7 mouse cellular contexts compared by ENCODE assay signal in the genomic region with DNA sequence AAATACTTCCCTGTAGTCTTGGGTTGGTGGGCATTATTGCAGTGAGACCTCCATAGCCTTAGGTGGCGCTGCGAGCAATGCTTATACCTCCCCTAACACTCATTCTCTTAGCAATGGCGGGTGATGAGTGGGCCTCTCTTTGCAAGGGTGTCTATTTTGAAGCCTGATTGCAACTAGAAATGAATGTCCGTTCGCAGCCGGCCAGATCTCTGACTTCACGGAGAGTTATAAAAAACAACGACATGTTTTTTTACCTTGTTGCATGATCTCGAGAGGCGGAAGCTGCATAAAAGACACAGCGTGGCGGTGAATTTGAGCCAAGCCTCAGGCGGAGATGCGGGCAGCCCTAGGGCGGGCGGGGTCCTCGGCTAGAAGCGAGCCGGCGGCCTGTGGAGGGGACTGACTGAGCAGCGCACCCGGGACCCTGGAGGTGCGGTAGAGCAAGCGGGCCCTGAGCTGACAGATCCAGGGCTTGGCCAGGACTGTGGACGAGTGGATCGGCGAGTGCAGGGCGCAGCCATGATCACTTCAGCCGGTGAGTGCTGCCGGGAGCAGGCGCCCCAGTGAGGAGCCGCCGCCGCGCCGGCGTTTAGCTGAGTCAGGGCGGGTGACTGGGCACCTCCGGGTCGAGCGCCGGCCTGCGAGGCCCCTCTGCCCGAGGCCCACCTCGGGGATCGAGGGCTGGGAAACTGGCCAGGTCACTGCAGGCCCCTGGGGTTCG. TPM values are rescaled to one million over a fixed set of nuclear protein-coding genes. Genes with fewer than 3 reads are reported as not detected.
A peak's percentile ranks its signal among the peaks of the same experiment; 100 is the strongest.
DNase-seq lines count a peak whose midpoint lies in the region; ATAC-seq lines count a peak whose summit lies in the region.

TSS of gene Psmd1 (plus strand) at position 117 of the 721 bp plus-strand sequence.

- DNase-seq in adrenal gland, postnatal 25 days: peak; percentile 85
- DNase-seq in heart, adult 11 months: peak; percentile 99
- peak; percentile 94 for DNase-seq in kidney, adult 18-20 months
- DNase-seq in limb, embryonic 11.5 days (ENCODE audit: low spot score): peak; percentile 97
- peak; percentile 95 for DNase-seq in midbrain, embryonic 14.5 days
- DNase-seq in spleen, adult 18-20 months: peak; percentile 78 to 88

- peak; percentile 94 for ATAC-seq in embryonic facial prominence, embryonic 12.5 days (ENCODE audit: insufficient number of reproducible peaks, insufficient read depth, low FRiP score, low TSS enrichment)
- peak; percentile 91 for ATAC-seq in limb, embryonic 11.5 days (ENCODE audit: insufficient number of reproducible peaks, low FRiP score, low TSS enrichment, low read depth)
- peak; percentile 93 for ATAC-seq in midbrain, embryonic 14.5 days (ENCODE audit: low FRiP score, low TSS enrichment)

- H3K36me3 ChIP-seq in embryonic facial prominence, embryonic 12.5 days: no peaks in the 10 kb centered on the region
- no peaks in the 10 kb centered on the region; the same call in 1 of the 2 replicates for H3K36me3 ChIP-seq in limb, embryonic 11.5 days (ENCODE audit: control insufficient read depth, insufficient read depth, low read length)
- H3K36me3 ChIP-seq in midbrain, embryonic 14.5 days (ENCODE audit: control insufficient read depth, insufficient read depth, low read length): no peaks in the 10 kb centered on the region

- H3K4me3 ChIP-seq in embryonic facial prominence, embryonic 12.5 days: peak within 1 kb of the TSS; percentile 99
- H3K4me3 ChIP-seq in limb, embryonic 11.5 days (ENCODE audit: low read depth, low read length): peak within 1 kb of the TSS; percentile 88
- H3K4me3 ChIP-seq in midbrain, embryonic 14.5 days (replicated peaks; ENCODE audit: low read depth, low read length): peak within 1 kb of the TSS; percentile 99

- whole genome bisulfite sequencing in embryonic facial prominence, embryonic 12.5 days: under 1% methylated on average over 47 of the region's 47 CpGs
- under 1% methylated on average over 46 of the region's 47 CpGs for WGBS in limb, embryonic 11.5 days
- WGBS in midbrain, embryonic 14.5 days: 0% methylated on average over 47 of the region's 47 CpGs

- H3K4me1 ChIP-seq in embryonic facial prominence, embryonic 12.5 days: peaks cover 12% of the 10 kb centered on the region
- H3K4me1 ChIP-seq in limb, embryonic 11.5 days (ENCODE audit: control insufficient read depth, insufficient read depth, low read length): peaks cover 3% of the 10 kb centered on the region; the same call in 1 of the 2 replicates
- H3K4me1 ChIP-seq in midbrain, embryonic 14.5 days (ENCODE audit: control insufficient read depth, insufficient read depth, low read length): peaks cover 9% of the 10 kb centered on the region

- peak within 1 kb of the TSS; percentile 92 for H3K4me2 ChIP-seq in embryonic facial prominence, embryonic 12.5 days (replicated peaks)
- H3K4me2 ChIP-seq in limb, embryonic 11.5 days (ENCODE audit: low read depth, severe bottlenecking): peak within 1 kb of the TSS; percentile 85
- H3K4me2 ChIP-seq in midbrain, embryonic 14.5 days (ENCODE audit: low read length): peak within 1 kb of the TSS; percentile 95

- H3K27me3 ChIP-seq in embryonic facial prominence, embryonic 12.5 days: no peaks in the 10 kb centered on the region
- no peaks in the 10 kb centered on the region for H3K27me3 ChIP-seq in limb, embryonic 11.5 days (ENCODE audit: control insufficient read depth, insufficient read depth, low read length)
- no peaks in the 10 kb centered on the region for H3K27me3 ChIP-seq in midbrain, embryonic 14.5 days (ENCODE audit: control insufficient read depth, insufficient read depth, low read length)

- peak within 1 kb of the TSS; percentile 98 for H3K9ac ChIP-seq in embryonic facial prominence, embryonic 12.5 days
- peak within 1 kb of the TSS; percentile 94 for H3K9ac ChIP-seq in limb, embryonic 11.5 days (ENCODE audit: low read length)
- peak within 1 kb of the TSS; percentile 95 for H3K9ac ChIP-seq in midbrain, embryonic 14.5 days (replicated peaks; ENCODE audit: low read length)

- peak within 1 kb of the TSS; percentile 77; the same call in 1 of the 2 replicates for H3K27ac ChIP-seq in embryonic facial prominence, embryonic 12.5 days
- peak within 1 kb of the TSS; percentile 47; the same call in 1 of the 2 replicates for H3K27ac ChIP-seq in limb, embryonic 11.5 days (replicated peaks; ENCODE audit: low read depth, low read length)
- peak within 1 kb of the TSS; percentile 79 for H3K27ac ChIP-seq in midbrain, embryonic 14.5 days (replicated peaks; ENCODE audit: low read depth, low read length)

- H3K9me3 ChIP-seq in embryonic facial prominence, embryonic 12.5 days: no peaks in the 10 kb centered on the region
- H3K9me3 ChIP-seq in limb, embryonic 11.5 days (ENCODE audit: control insufficient read depth, low read length): no peaks in the 10 kb centered on the region
- no peaks in the 10 kb centered on the region for H3K9me3 ChIP-seq in midbrain, embryonic 14.5 days (ENCODE audit: control insufficient read depth, low read length)

RNA-seq across cellular contexts. Expression of gene Psmd1, which starts in this region (rescaled TPM):
- 124 and 139 TPM in 2 replicates for total RNA-seq in adrenal gland, postnatal 25 days (2021)
- 190 and 193 TPM in 2 replicates for polyA plus RNA-seq in embryonic facial prominence, embryonic 12.5 days (2016; fragmentation: Nextera tagmentation; extraction: Ambion mirVana)
- polyA plus RNA-seq in limb, embryonic 11.5 days (2014; fragmentation: Nextera tagmentation; extraction: Ambion mirVana): 222 and 230 TPM in 2 replicates
- polyA plus RNA-seq in midbrain, embryonic 14.5 days (2014; fragmentation: Nextera tagmentation; extraction: Ambion mirVana): 149 and 214 TPM in 2 replicates

Comparison
In these comparisons a context has a peak if more than half of its experiments do, and no peak if none do; other contexts are left out.
1. Peak in every context shown above with its lines: DNase-seq, ATAC-seq, H3K4me3 ChIP-seq and H3K27ac ChIP-seq.